ENCODE assay signal across 7 mouse cellular contexts in the genomic region with DNA sequence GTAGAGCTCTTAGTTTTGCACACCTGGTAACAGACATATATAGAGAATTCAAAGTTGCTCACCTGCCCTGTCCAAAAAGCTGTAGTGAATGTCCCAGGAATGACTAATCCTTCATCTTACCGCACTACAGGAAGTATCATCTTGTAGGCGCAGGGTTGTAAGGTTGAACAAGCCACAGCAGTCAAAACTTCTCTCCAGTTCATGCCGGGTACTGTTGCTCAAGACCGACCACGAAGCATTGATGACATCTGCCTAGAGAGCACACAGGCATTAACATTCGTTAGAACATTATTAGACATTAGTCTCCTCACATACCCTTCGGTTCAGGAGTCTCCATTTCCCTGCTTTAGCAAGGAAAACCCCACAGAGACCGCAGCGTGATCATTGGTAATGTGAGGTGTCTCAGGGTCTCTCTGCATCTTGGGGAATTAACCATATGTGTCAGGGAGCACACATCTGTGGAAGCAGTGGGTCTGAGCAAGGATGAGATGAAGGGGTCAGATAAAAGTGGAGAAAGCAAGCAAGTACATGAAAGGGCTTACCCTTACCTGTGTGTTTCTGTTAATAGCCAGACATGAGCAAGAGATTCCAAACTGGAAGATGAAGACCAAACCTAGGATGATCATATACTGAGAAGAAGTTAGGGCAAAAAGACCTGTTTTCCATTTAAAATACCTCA. TPM values are rescaled to one million over a fixed set of nuclear protein-coding genes. Genes with fewer than 3 reads are reported as not detected.
DNase-seq lines count a peak whose midpoint lies in the region; ATAC-seq and TF ChIP-seq lines count a peak whose summit lies in the region.

No protein-coding gene starts in this region.

- no peak overlapping the region for H3K27ac ChIP-seq in stomach, embryonic 14.5 days (ENCODE audit: low read length)
- no peak overlapping the region for H3K27ac ChIP-seq in stomach, postnatal 0 days (replicated peaks)
- H3K27ac ChIP-seq in forebrain, embryonic 13.5 days: no peak overlapping the region
- peak overlapping the region; percentile 79 for H3K27ac ChIP-seq in liver, embryonic 11.5 days (ENCODE audit: low read depth, low read length)

- peak overlapping the region; percentile 71 for H3K4me2 ChIP-seq in stomach, embryonic 14.5 days (replicated peaks; ENCODE audit: low read depth, low read length)
- no peak overlapping the region; the same call in 1 of the 2 replicates for H3K4me2 ChIP-seq in stomach, postnatal 0 days (replicated peaks; ENCODE audit: low read depth)
- H3K4me2 ChIP-seq in forebrain, embryonic 13.5 days: peak overlapping the region; percentile 97
- H3K4me2 ChIP-seq in liver, embryonic 11.5 days: peak overlapping the region; percentile 96

- H3K27me3 ChIP-seq in stomach, embryonic 14.5 days (ENCODE audit: control insufficient read depth, insufficient read depth, low read length): no peaks in the 10 kb centered on the region
- no peaks in the 10 kb centered on the region for H3K27me3 ChIP-seq in stomach, postnatal 0 days (ENCODE audit: control insufficient read depth, insufficient read depth, low read length)
- no peaks in the 10 kb centered on the region for H3K27me3 ChIP-seq in forebrain, embryonic 13.5 days
- no peaks in the 10 kb centered on the region for H3K27me3 ChIP-seq in liver, embryonic 11.5 days (replicated peaks; ENCODE audit: control insufficient read depth, insufficient read depth, low read length)

- H3K9ac ChIP-seq in stomach, embryonic 14.5 days (replicated peaks; ENCODE audit: low read depth, low read length): no peak overlapping the region
- H3K9ac ChIP-seq in stomach, postnatal 0 days (ENCODE audit: low read length): no peak overlapping the region; the same call in 1 of the 2 replicates
- H3K9ac ChIP-seq in forebrain, embryonic 13.5 days: peak overlapping the region; percentile 78
- peak overlapping the region; percentile 77 for H3K9ac ChIP-seq in liver, embryonic 11.5 days (ENCODE audit: low read depth, low read length)

- peaks cover 24% of the 10 kb centered on the region; the same call in 1 of the 2 replicates for H3K4me1 ChIP-seq in stomach, embryonic 14.5 days (ENCODE audit: control insufficient read depth, insufficient read depth, low read length)
- 0 out of 2 replicates have a peak, but pooled peaks cover 2% of the 10 kb centered on the region for H3K4me1 ChIP-seq in stomach, postnatal 0 days (replicated peaks; ENCODE audit: control insufficient read depth, insufficient read depth)
- peaks cover 49% of the 10 kb centered on the region for H3K4me1 ChIP-seq in forebrain, embryonic 13.5 days
- H3K4me1 ChIP-seq in liver, embryonic 11.5 days (replicated peaks; ENCODE audit: control insufficient read depth, insufficient read depth, low read length): peaks cover 35% of the 10 kb centered on the region

- intact Hi-C loops in left cerebral cortex, postnatal 25 days (cut with DNase I): no loop called here

- no peak for ATAC-seq in stomach, embryonic 14.5 days (ENCODE audit: insufficient number of reproducible peaks, insufficient read depth, low FRiP score, low read depth)
- ATAC-seq in stomach, postnatal 0 days (ENCODE audit: low FRiP score, low TSS enrichment): no peak
- ATAC-seq in forebrain, embryonic 13.5 days: no peak
- no peak for ATAC-seq in liver, embryonic 11.5 days (replicated peaks; ENCODE audit: low FRiP score)

- TF ChIP-seq CTCF in stomach, postnatal 0 days (IDR thresholded peaks at IDR 0.05; ENCODE audit: low read depth): no peak

- DNase-seq in stomach, postnatal 0 days (ENCODE audit: low spot score): no peak
- DNase-seq in liver, embryonic 11.5 days (ENCODE audit: low spot score): no peak
- no peak for DNase-seq in left cerebral cortex, postnatal 25 days (ENCODE audit: low spot score in 2 of 2)
- DNase-seq in right cerebral cortex, postnatal 25 days: no peak
- no peak for DNase-seq in spleen, postnatal 36 days (ENCODE audit: low spot score in 2 of 2)

- no peaks in the 10 kb centered on the region for H3K9me3 ChIP-seq in stomach, embryonic 14.5 days (ENCODE audit: control insufficient read depth, low read depth, low read length)
- no peaks in the 10 kb centered on the region for H3K9me3 ChIP-seq in stomach, postnatal 0 days (ENCODE audit: control insufficient read depth, low read length)
- no peaks in the 10 kb centered on the region for H3K9me3 ChIP-seq in forebrain, embryonic 13.5 days (replicated peaks)
- H3K9me3 ChIP-seq in liver, embryonic 11.5 days (ENCODE audit: control insufficient read depth, low read length): no peaks in the 10 kb centered on the region

- no peak for TF ChIP-seq EP300 in stomach, postnatal 0 days (optimal IDR thresholded peaks at IDR 0.05)

- peak overlapping the region; percentile 74 for H3K4me3 ChIP-seq in stomach, embryonic 14.5 days (ENCODE audit: low read depth, low read length)
- H3K4me3 ChIP-seq in stomach, postnatal 0 days (ENCODE audit: low read depth, low read length): no peak overlapping the region
- peak overlapping the region; percentile 58 for H3K4me3 ChIP-seq in forebrain, embryonic 13.5 days
- peak overlapping the region; percentile 80 for H3K4me3 ChIP-seq in liver, embryonic 11.5 days (ENCODE audit: low read depth, low read length)

- peaks cover 41% of the 10 kb centered on the region for H3K36me3 ChIP-seq in stomach, embryonic 14.5 days (ENCODE audit: control insufficient read depth, insufficient read depth, low read length)
- H3K36me3 ChIP-seq in stomach, postnatal 0 days (ENCODE audit: control insufficient read depth, insufficient read depth, low read length): peaks cover 13% of the 10 kb centered on the region
- H3K36me3 ChIP-seq in forebrain, embryonic 13.5 days (ENCODE audit: poor library complexity, severe bottlenecking): peaks cover 42% of the 10 kb centered on the region
- H3K36me3 ChIP-seq in liver, embryonic 11.5 days (ENCODE audit: control insufficient read depth, insufficient read depth, low read length): peaks cover 34% of the 10 kb centered on the region

- WGBS in stomach, embryonic 14.5 days: 72% methylated on average over 9 of the region's 9 CpGs
- WGBS in stomach, postnatal 0 days: 63% methylated on average over 9 of the region's 9 CpGs
- WGBS in forebrain, embryonic 13.5 days: 83% methylated on average over 9 of the region's 9 CpGs
- WGBS in liver, embryonic 11.5 days: 58% methylated on average over 9 of the region's 9 CpGs

RNA-seq across cellular contexts. Expression of a gene that starts 1.6 kb away (rescaled TPM):
- polyA plus RNA-seq in stomach, embryonic 14.5 days (2014; fragmentation: Nextera tagmentation; extraction: Ambion mirVana): 124 and 141 TPM in 2 replicates
- 82.8 and 87.7 TPM in 2 replicates for polyA plus RNA-seq in stomach, postnatal 0 days (2015; fragmentation: Nextera tagmentation; extraction: Ambion mirVana)
- polyA plus RNA-seq in forebrain, embryonic 13.5 days (2015; fragmentation: Nextera tagmentation; extraction: Ambion mirVana): 133 and 141 TPM in 2 replicates
- polyA plus RNA-seq in liver, embryonic 11.5 days (2014; fragmentation: Nextera tagmentation; extraction: Ambion mirVana): 112 and 121 TPM in 2 replicates
- 10 to 100 TPM; 65.5 to 71.5 TPM for total RNA-seq in left cerebral cortex, postnatal 25 days (2021)

RNA-seq across cellular contexts. Expression of a gene that starts 5.2 kb away (rescaled TPM):
- 1,788 and 1,817 TPM in 2 replicates for polyA plus RNA-seq in stomach, embryonic 14.5 days (2014; fragmentation: Nextera tagmentation; extraction: Ambion mirVana)
- polyA plus RNA-seq in stomach, postnatal 0 days (2015; fragmentation: Nextera tagmentation; extraction: Ambion mirVana): 469 and 472 TPM in 2 replicates
- 2,414 and 2,431 TPM in 2 replicates for polyA plus RNA-seq in forebrain, embryonic 13.5 days (2015; fragmentation: Nextera tagmentation; extraction: Ambion mirVana)
- 1,533 and 1,539 TPM in 2 replicates for polyA plus RNA-seq in liver, embryonic 11.5 days (2014; fragmentation: Nextera tagmentation; extraction: Ambion mirVana)
- total RNA-seq in left cerebral cortex, postnatal 25 days (2021): 10 to 100 TPM; 84.9 to 86.2 TPM

RNA-seq across cellular contexts. Expression of a gene that starts 6.6 kb away (rescaled TPM):
- polyA plus RNA-seq in stomach, embryonic 14.5 days (2014; fragmentation: Nextera tagmentation; extraction: Ambion mirVana): 0.27 and 0.56 TPM in 2 replicates
- 0.04 and 0.08 TPM in 2 replicates for polyA plus RNA-seq in stomach, postnatal 0 days (2015; fragmentation: Nextera tagmentation; extraction: Ambion mirVana)
- 1.5 and 1.7 TPM in 2 replicates for polyA plus RNA-seq in forebrain, embryonic 13.5 days (2015; fragmentation: Nextera tagmentation; extraction: Ambion mirVana)
- 2.2 and 2.3 TPM in 2 replicates for polyA plus RNA-seq in liver, embryonic 11.5 days (2014; fragmentation: Nextera tagmentation; extraction: Ambion mirVana)
- total RNA-seq in left cerebral cortex, postnatal 25 days (2021): 100 to 1,000 TPM; 678 to 689 TPM

RNA-seq across cellular contexts. Expression of a gene that starts 8.5 kb away (rescaled TPM):
- polyA plus RNA-seq in stomach, embryonic 14.5 days (2014; fragmentation: Nextera tagmentation; extraction: Ambion mirVana): 2.0 and 2.3 TPM in 2 replicates
- 0.75 and 0.81 TPM in 2 replicates for polyA plus RNA-seq in stomach, postnatal 0 days (2015; fragmentation: Nextera tagmentation; extraction: Ambion mirVana)
- polyA plus RNA-seq in forebrain, embryonic 13.5 days (2015; fragmentation: Nextera tagmentation; extraction: Ambion mirVana): 4.0 and 4.5 TPM in 2 replicates
- polyA plus RNA-seq in liver, embryonic 11.5 days (2014; fragmentation: Nextera tagmentation; extraction: Ambion mirVana): 0.38 TPM in 2 replicates
- 10 to 100 TPM; 21.7 to 21.8 TPM for total RNA-seq in left cerebral cortex, postnatal 25 days (2021)

RNA-seq across cellular contexts. Expression of a gene that starts 20.4 kb away (rescaled TPM):
- polyA plus RNA-seq in stomach, embryonic 14.5 days (2014; fragmentation: Nextera tagmentation; extraction: Ambion mirVana): 0.13 and 0.18 TPM in 2 replicates
- 0.13 TPM in 1 of 2 replicates, not detected in the other for polyA plus RNA-seq in stomach, postnatal 0 days (2015; fragmentation: Nextera tagmentation; extraction: Ambion mirVana)
- 0.06 TPM in 1 of 2 replicates, not detected in the other for polyA plus RNA-seq in forebrain, embryonic 13.5 days (2015; fragmentation: Nextera tagmentation; extraction: Ambion mirVana)
- polyA plus RNA-seq in liver, embryonic 11.5 days (2014; fragmentation: Nextera tagmentation; extraction: Ambion mirVana): not detected in 2 replicates
- 1 to 10 TPM in 1 of 2 experiments, under 1 TPM in 1; 0.57 to 1.1 TPM for total RNA-seq in left cerebral cortex, postnatal 25 days (2021)

Comparison
In these comparisons a context has a peak if more than half of its experiments do, and no peak if none do; other contexts are left out.
1. H3K9ac ChIP-seq: peak in forebrain, embryonic 13.5 days (single experiment) and liver, embryonic 11.5 days (single experiment); none in stomach, embryonic 14.5 days (single experiment) and stomach, postnatal 0 days (single experiment).